Mouse (Mus musculus) NIH3T3 (cell line): ENCODE measurements around the gene H2-Eb2.
"Not testable (repeated sequence)": the region's sequence is repeated elsewhere in the genome, so short reads cannot be mapped to it uniquely, and the experiment has no call there.

Experiments used
- DNase-seq: peaks from one replicate; pipeline ENCODE4 v3.0.0-alpha.2; 2012; ENCODE audit warnings: low read depth

The H2-Eb2 gene

GRCm38 (mm10) chr17:34306407-34306806 lies 19.1 kb upstream of the H2-Eb2 start:
- DNase-seq: no peak

GRCm38 (mm10) chr17:34307216-34307615 lies 18.2 kb upstream of the H2-Eb2 start:
- DNase-seq: no peak

- DNase-seq: no peak
These were observed 17.3 kb upstream of the H2-Eb2 start for GRCm38 (mm10) chr17:34308161-34308560.

GRCm38 (mm10) chr17:34309225-34309624 lies 16.2 kb upstream of the H2-Eb2 start:
- no peak for DNase-seq

GRCm38 (mm10) chr17:34309683-34310385 lies 15.6 kb upstream of the H2-Eb2 start:
- no peak for DNase-seq

- not testable (repeated sequence) for DNase-seq
These were observed 14.9 kb upstream of the H2-Eb2 start for GRCm38 (mm10) chr17:34310526-34310925.

GRCm38 (mm10) chr17:34312185-34312584 lies 13.3 kb upstream of the H2-Eb2 start:
- DNase-seq: no peak

- peak; percentile 81 for DNase-seq
These were observed 12.1 kb upstream of the H2-Eb2 start for GRCm38 (mm10) chr17:34313393-34313792.

GRCm38 (mm10) chr17:34314286-34314685 lies 11.2 kb upstream of the H2-Eb2 start:
- no peak for DNase-seq

GRCm38 (mm10) chr17:34315512-34315911 lies 10.0 kb upstream of the H2-Eb2 start:
- DNase-seq: no peak

- no peak for DNase-seq
These were observed 8.8 kb upstream of the H2-Eb2 start for GRCm38 (mm10) chr17:34316697-34317096.

- no peak for DNase-seq
These were observed 8.2 kb upstream of the H2-Eb2 start for GRCm38 (mm10) chr17:34317275-34317674.

GRCm38 (mm10) chr17:34326373-34326772 lies 908 bp downstream of the H2-Eb2 start:
- DNase-seq: no peak

- no peak for DNase-seq
These were observed 4.3 kb downstream of the H2-Eb2 start for GRCm38 (mm10) chr17:34329807-34330206.

GRCm38 (mm10) chr17:34331200-34331599 lies 5.7 kb downstream of the H2-Eb2 start:
- DNase-seq: no peak

GRCm38 (mm10) chr17:34340619-34341402 lies 15.3 kb downstream of the H2-Eb2 start:
- DNase-seq: no peak

- no peak for DNase-seq
These were observed 19.4 kb downstream of the H2-Eb2 start for GRCm38 (mm10) chr17:34344882-34345281.

- DNase-seq: no peak
These were observed 20.0 kb downstream of the H2-Eb2 start for GRCm38 (mm10) chr17:34345486-34345885.

GRCm38 (mm10) chr17:34346041-34346440 lies 20.6 kb downstream of the H2-Eb2 start:
- DNase-seq: no peak

- DNase-seq: peak; percentile 36
These were observed 22.3 kb downstream of the H2-Eb2 start for GRCm38 (mm10) chr17:34347606-34348308.

GRCm38 (mm10) chr17:34349429-34349828 lies 24.0 kb downstream of the H2-Eb2 start:
- DNase-seq: peak; percentile 84

GRCm38 (mm10) chr17:34354539-34354938 lies 29.1 kb downstream of the H2-Eb2 start, which contains the start of gene Btnl2:
Gene Btnl2 (plus strand): TSS chr17:34354822.
- DNase-seq: no peak

GRCm38 (mm10) chr17:34354940-34355339 lies 29.5 kb downstream of the H2-Eb2 start:
- no peak for DNase-seq
